ENCODE assay signal across 8 mouse cellular contexts in genomic region chr6:29762524-29762923, GRCm38 (mm10). TPM values are rescaled to one million over a fixed set of nuclear protein-coding genes. Genes with fewer than 3 reads are reported as not detected.
DNase-seq lines count a peak whose midpoint lies in the region; ATAC-seq and TF ChIP-seq lines count a peak whose summit lies in the region.
"Had no signal": no experiment of that assay in that cellular context is flagged by ENCODE, and none has a peak within 500 bp of the region (broad histone marks: within the 10 kb centered on the region; RNA-seq: fewer than 3 reads in every experiment).

No protein-coding gene starts in this region.

- no peak overlapping the region for H3K9ac ChIP-seq in kidney, embryonic 15.5 days
- no peak overlapping the region for H3K9ac ChIP-seq in lung, embryonic 14.5 days
- H3K9ac ChIP-seq: heart, embryonic 13.5 days had no signal

- peaks cover 9% of the 10 kb centered on the region; the same call in 1 of the 2 replicates for H3K4me1 ChIP-seq in kidney, adult 2 months (ENCODE audit: control insufficient read depth, insufficient read depth, low read length)
- no peaks in the 10 kb centered on the region for H3K4me1 ChIP-seq in kidney, embryonic 15.5 days
- no peaks in the 10 kb centered on the region for H3K4me1 ChIP-seq in lung, embryonic 14.5 days (ENCODE audit: insufficient read depth)
- H3K4me1 ChIP-seq: heart, embryonic 13.5 days had no signal

- no peaks in the 10 kb centered on the region for H3K9me3 ChIP-seq in kidney, embryonic 15.5 days (replicated peaks)
- H3K9me3 ChIP-seq in lung, embryonic 14.5 days (ENCODE audit: low read depth, low read length), result no peaks in the 10 kb centered on the region
- H3K9me3 ChIP-seq: heart, embryonic 13.5 days had no signal

- TF ChIP-seq POLR2A in kidney, adult 2 months (IDR thresholded peaks at IDR 0.05; ENCODE audit: low read depth, low read length), result no peak

- ATAC-seq in kidney, embryonic 15.5 days (replicated peaks; ENCODE audit: low FRiP score), result no peak
- no peak; the same call in 1 of the 2 replicates for ATAC-seq in lung, embryonic 14.5 days (ENCODE audit: insufficient read depth)

- H3K27me3 ChIP-seq in kidney, adult 2 months (replicated peaks; ENCODE audit: control insufficient read depth, insufficient read depth, low read length), result no peaks in the 10 kb centered on the region
- no peaks in the 10 kb centered on the region for H3K27me3 ChIP-seq in kidney, embryonic 15.5 days
- H3K27me3 ChIP-seq in lung, embryonic 14.5 days (ENCODE audit: insufficient read depth, low read length), result no peaks in the 10 kb centered on the region
- H3K27me3 ChIP-seq: heart, embryonic 13.5 days had no signal

- H3K27ac ChIP-seq in kidney, adult 2 months (ENCODE audit: insufficient read depth, low read depth, low read length), result no peak overlapping the region
- no peak overlapping the region for H3K27ac ChIP-seq in kidney, embryonic 15.5 days
- H3K27ac ChIP-seq in lung, embryonic 14.5 days (ENCODE audit: low read depth), result no peak overlapping the region
- H3K27ac ChIP-seq: heart, embryonic 13.5 days had no signal

- 63% methylated on average over 4 of the region's 4 CpGs for WGBS in kidney, adult 2 months
- 73% methylated on average over 4 of the region's 4 CpGs for WGBS in kidney, embryonic 15.5 days
- 47% methylated on average over 4 of the region's 4 CpGs for WGBS in lung, embryonic 14.5 days

- H3K36me3 ChIP-seq in kidney, adult 2 months (ENCODE audit: control insufficient read depth, insufficient read depth, low read length), result no peaks in the 10 kb centered on the region
- peaks cover 45% of the 10 kb centered on the region for H3K36me3 ChIP-seq in kidney, embryonic 15.5 days
- H3K36me3 ChIP-seq in lung, embryonic 14.5 days (ENCODE audit: insufficient read depth), result peaks cover 36% of the 10 kb centered on the region

- DNase-seq in kidney, adult 2 months, result peak; percentile 74
- peak; percentile 67 for DNase-seq in ES-CJ7 (ENCODE audit: low read depth, low spot score)
- peak; percentile 33 for DNase-seq in c-Kit-positive CD71-positive TER-119-negative erythroid progenitor cells, embryonic 14.5 days (ENCODE audit: low read depth)
- peak; percentile 70 for DNase-seq in lung, embryonic 14.5 days
- DNase-seq in layer of hippocampus, adult 9-11 months, result no peak
- no peak for DNase-seq in layer of hippocampus, postnatal 14 days (ENCODE audit: low spot score in 2 of 2)

- TF ChIP-seq CTCF in kidney, adult 2 months (conservative IDR thresholded peaks at IDR 0.05; ENCODE audit: insufficient read depth, insufficient read length, low read depth, low read length), result peak; percentile 96
- TF ChIP-seq CTCF in lung, embryonic 14.5 days (IDR thresholded peaks at IDR 0.05; ENCODE audit: low read depth), result peak; percentile 78

- H3K4me3 ChIP-seq in kidney, adult 2 months (ENCODE audit: insufficient read depth, low read depth, low read length), result no peak overlapping the region
- H3K4me3 ChIP-seq in kidney, embryonic 15.5 days (replicated peaks), result no peak overlapping the region
- H3K4me3 ChIP-seq in lung, embryonic 14.5 days (ENCODE audit: low read depth, low read length), result no peak overlapping the region
- H3K4me3 ChIP-seq: heart, embryonic 13.5 days had no signal

- H3K4me2 ChIP-seq in kidney, embryonic 15.5 days, result no peak overlapping the region
- no peak overlapping the region for H3K4me2 ChIP-seq in lung, embryonic 14.5 days
- H3K4me2 ChIP-seq: heart, embryonic 13.5 days had no signal

RNA-seq across cellular contexts. Expression of gene Ahcyl2, which starts 5.3 kb away (rescaled TPM):
- polyA plus RNA-seq in kidney, adult 2 months (2012; rRNA removed), result 107 and 122 TPM in 2 replicates
- polyA plus RNA-seq in kidney, embryonic 15.5 days (2015; fragmentation: Nextera tagmentation; extraction: Ambion mirVana), result 16.1 and 16.5 TPM in 2 replicates
- polyA plus RNA-seq in lung, embryonic 14.5 days (2014; fragmentation: Nextera tagmentation; extraction: Ambion mirVana), result 10.1 and 12.4 TPM in 2 replicates
- 100 to 1,000 TPM; 160 to 162 TPM for total RNA-seq in layer of hippocampus, postnatal 14 days (2021)

RNA-seq across cellular contexts. Expression of gene Smo, which starts 27.2 kb away (rescaled TPM):
- polyA plus RNA-seq in kidney, adult 2 months (2012; rRNA removed), result 53.4 and 59.5 TPM in 2 replicates
- polyA plus RNA-seq in kidney, embryonic 15.5 days (2015; fragmentation: Nextera tagmentation; extraction: Ambion mirVana), result 50.7 and 55.0 TPM in 2 replicates
- 60.9 and 69.1 TPM in 2 replicates for polyA plus RNA-seq in lung, embryonic 14.5 days (2014; fragmentation: Nextera tagmentation; extraction: Ambion mirVana)
- 10 to 100 TPM; 12.9 to 14.4 TPM for total RNA-seq in layer of hippocampus, postnatal 14 days (2021)

Comparison
In these comparisons a context has a peak if more than half of its experiments do, and no peak if none do; other contexts are left out.
1. DNase-seq: peak in kidney, adult 2 months (single experiment), ES-CJ7 (single experiment), c-Kit-positive CD71-positive TER-119-negative erythroid progenitor cells, embryonic 14.5 days (single experiment) and lung, embryonic 14.5 days (single experiment); none in layer of hippocampus, adult 9-11 months (single experiment) and layer of hippocampus, postnatal 14 days (0 of 2).